Mouse (Mus musculus) CH12.LX (cell line): ENCODE measurements around the gene Atp1a4.

ENCODE experiments used
- CTCF ChIP-seq, 2 experiments: IDR thresholded peaks in 1 of 2; conservative IDR thresholded peaks in 1 of 2; 2 replicates each; pipeline ENCODE4 v1.5.1; 2011 to 2012; ENCODE audit warnings: low read depth in 2 of 2, low read length in 2 of 2, improper control_type of control experiment in 1 of 2, inconsistent platforms in 1 of 2, mild to moderate bottlenecking in 1 of 2, moderate library complexity in 1 of 2
- EP300 ChIP-seq: IDR thresholded peaks from 2 replicates; pipeline ENCODE4 v1.6.1; 2011; ENCODE audit warnings: low read length, improper control_type of control experiment
- ETS1 ChIP-seq: conservative IDR thresholded peaks from 2 replicates; pipeline ENCODE4 v1.6.1; 2012; ENCODE audit warnings: low read depth, mild to moderate bottlenecking, inconsistent platforms, low read length, improper control_type of control experiment, moderate library complexity
- NELFE ChIP-seq: IDR thresholded peaks from 2 replicates; pipeline ENCODE4 v1.6.1; 2011; ENCODE audit warnings: low read depth, low read length, improper control_type of control experiment
- POLR2A ChIP-seq: IDR thresholded peaks from 2 replicates; pipeline ENCODE4 v1.6.1; 2011; ENCODE audit warnings: low read depth, mild to moderate bottlenecking, improper control_type of control experiment, low read length
- POLR2AphosphoS2 ChIP-seq: IDR thresholded peaks from 2 replicates; pipeline ENCODE4 v1.6.1; 2011; ENCODE audit warnings: low read depth, low read length, improper control_type of control experiment
- UBTF ChIP-seq: IDR thresholded peaks from 2 replicates; pipeline ENCODE4 v1.6.1; 2012; ENCODE audit warnings: low read depth, mild to moderate bottlenecking, inconsistent platforms, low read length, improper control_type of control experiment, moderate library complexity
- USF1 ChIP-seq: IDR thresholded peaks from 2 replicates; pipeline ENCODE4 v1.6.1; 2014; ENCODE audit warnings: low read depth, mild to moderate bottlenecking, inconsistent platforms, low read length, improper control_type of control experiment
- ZKSCAN1 ChIP-seq: IDR thresholded peaks from 2 replicates; pipeline ENCODE4 v1.6.1; 2012; ENCODE audit warnings: low read depth, inconsistent platforms, low read length, improper control_type of control experiment, borderline replicate concordance
- ZNF384 ChIP-seq: IDR thresholded peaks from 2 replicates; pipeline ENCODE4 v1.6.1; 2012; ENCODE audit warnings: low read depth, low read length, improper control_type of control experiment, inconsistent platforms

- TF ChIP-seq ZKSCAN1 = no peak
- TF ChIP-seq POLR2A = no peak
- no peak for TF ChIP-seq ETS1
- no peak for TF ChIP-seq POLR2AphosphoS2
- no peak for TF ChIP-seq EP300
- TF ChIP-seq UBTF = no peak
- TF ChIP-seq ZNF384 = no peak
- no peak for TF ChIP-seq CTCF (conservative IDR thresholded peaks at IDR 0.05 in 1 of 2, IDR thresholded peaks at IDR 0.05 in 1 of 2; ENCODE audit: low read depth in 2 of 2, low read length in 2 of 2)
- no peak for TF ChIP-seq NELFE
- no peak for TF ChIP-seq USF1
Observed at GRCm38 (mm10) chr1:172286740-172287139, 28.5 kb upstream of the Atp1a4 start.
